In genomic region chr7:109825293-109825692, GRCm38 (mm10) we compare ENCODE assay signal across 16 mouse cellular contexts. TPM values are rescaled to one million over a fixed set of nuclear protein-coding genes. Genes with fewer than 3 reads are reported as not detected.
A peak's percentile ranks its signal among the peaks of the same experiment; 100 is the strongest.
DNase-seq lines count a peak whose midpoint lies in the region; ATAC-seq and TF ChIP-seq lines count a peak whose summit lies in the region.
"Had no signal": no experiment of that assay in that cellular context is flagged by ENCODE, and none has a peak within 500 bp of the region (broad histone marks: within the 10 kb centered on the region; RNA-seq: fewer than 3 reads in every experiment).

No protein-coding gene starts in this region.

- no peak for TF ChIP-seq CTCF in layer of hippocampus, adult 2 months (conservative IDR thresholded peaks at IDR 0.05)

- ATAC-seq in intestine, embryonic 15.5 days: peak; percentile 61
- ATAC-seq: activated CD4-positive, CD25-positive, alpha-beta regulatory T cell, adult 4 months; hindbrain, embryonic 16.5 days had no signal

- H3K4me2 ChIP-seq in intestine, embryonic 15.5 days (replicated peaks): peak overlapping the region; percentile 33; the same call in 1 of the 2 replicates
- H3K4me2 ChIP-seq: heart, embryonic 13.5 days had no signal

- intact Hi-C loops in heart, postnatal 10 days (cut with DNase I): no loop called here

- no peak overlapping the region for H3K9ac ChIP-seq in intestine, embryonic 15.5 days
- H3K9ac ChIP-seq: heart, embryonic 13.5 days had no signal

- H3K27ac ChIP-seq in layer of hippocampus, adult 2 months: peak overlapping the region; percentile 23
- peak overlapping the region; percentile 58; the same call in 1 of the 2 replicates for H3K27ac ChIP-seq in intestine, embryonic 15.5 days
- H3K27ac ChIP-seq: heart, embryonic 13.5 days; macrophage had no signal

- DNase-seq in cerebellum, postnatal 14 days: peak; percentile 26 to 43
- DNase-seq in cerebellum, adult 11-12 months: no peak
- DNase-seq in layer of hippocampus, adult 2 months (ENCODE audit: low spot score in 2 of 2): peak in 1 of 2 experiments; percentile 41
- DNase-seq in layer of hippocampus, adult 9-10 months (ENCODE audit: low spot score): no peak
- peak; percentile 44 for DNase-seq in lung, postnatal 36 days
- no peak for DNase-seq in heart, adult 8-10 months (ENCODE audit: low spot score)
- DNase-seq in heart, postnatal 10 days: no peak
- DNase-seq: gastrocnemius, postnatal 14 days; right cerebral cortex, postnatal 25 days had no signal

- no peaks in the 10 kb centered on the region for H3K27me3 ChIP-seq in intestine, embryonic 15.5 days (replicated peaks)

- H3K4me3 ChIP-seq in layer of hippocampus, adult 2 months: peak overlapping the region; percentile 17; the same call in 1 of the 2 replicates
- no peak overlapping the region for H3K4me3 ChIP-seq in intestine, embryonic 15.5 days (replicated peaks)
- H3K4me3 ChIP-seq: erythroblast, embryonic 14.5 days; heart, embryonic 13.5 days had no signal

- 43% methylated on average over 14 of the region's 14 CpGs for WGBS in intestine, embryonic 15.5 days

- H3K4me1 ChIP-seq in intestine, embryonic 15.5 days (replicated peaks): 0 out of 2 replicates have a peak, but pooled peaks cover 4% of the 10 kb centered on the region

- no peaks in the 10 kb centered on the region for H3K36me3 ChIP-seq in intestine, embryonic 15.5 days
- H3K36me3 ChIP-seq: heart, embryonic 13.5 days had no signal

- H3K9me3 ChIP-seq in intestine, embryonic 15.5 days: no peaks in the 10 kb centered on the region
- H3K9me3 ChIP-seq: heart, embryonic 13.5 days had no signal

RNA-seq across cellular contexts. Expression of gene Scube2, which starts 40.2 kb away (rescaled TPM):
- total RNA-seq in layer of hippocampus, adult 2 months (2021): 1 to 10 TPM; 2.1 TPM
- 1.6 and 1.7 TPM in 2 replicates for polyA plus RNA-seq in intestine, embryonic 15.5 days (2015; fragmentation: Nextera tagmentation; extraction: Ambion mirVana)
- total RNA-seq in heart, adult 8-10 months (2022): 10 to 100 TPM; 24.5 to 32.4 (median 28.6) TPM
- 10 to 100 TPM; 14.3 to 17.2 TPM for total RNA-seq in heart, postnatal 10 days (2021)
- total RNA-seq: neutrophil, adult 5-6 weeks had no signal
- polyA plus RNA-seq: erythroblast, embryonic 14.5 days; macrophage had no signal

RNA-seq across cellular contexts. Expression of gene Nrip3, which starts 43.5 kb away (rescaled TPM):
- 100 to 1,000 TPM; 229 to 234 TPM for total RNA-seq in layer of hippocampus, adult 2 months (2021)
- 0.33 and 0.36 TPM in 2 replicates for polyA plus RNA-seq in intestine, embryonic 15.5 days (2015; fragmentation: Nextera tagmentation; extraction: Ambion mirVana)
- total RNA-seq in heart, adult 8-10 months (2022): under 1 TPM; 0.09 to 0.25 (median 0.19) TPM
- under 1 TPM; 0.30 to 0.34 TPM for total RNA-seq in heart, postnatal 10 days (2021)
- polyA plus RNA-seq: macrophage had no signal

Comparison
In these comparisons a context has a peak if more than half of its experiments do, and no peak if none do; other contexts are left out.
1. DNase-seq: peak in cerebellum, postnatal 14 days (2 of 2) and lung, postnatal 36 days (single experiment); none in cerebellum, adult 11-12 months (single experiment), layer of hippocampus, adult 9-10 months (single experiment), heart, adult 8-10 months (single experiment) and heart, postnatal 10 days (0 of 2).
2. RNA of gene Scube2, which starts 40.2 kb away (total RNA-seq): 24.5 to 32.4 TPM in heart, adult 8-10 months and 14.3 to 17.2 TPM in heart, postnatal 10 days; 2.1 TPM in layer of hippocampus, adult 2 months; every median in the first group is over 4 times any median in the second.
3. RNA of gene Nrip3, which starts 43.5 kb away (total RNA-seq): 229 to 234 TPM in layer of hippocampus, adult 2 months; 0.30 to 0.34 TPM in heart, postnatal 10 days and 0.09 to 0.25 TPM in heart, adult 8-10 months; every median in the first group is over 100 times any median in the second.